Mouse (Mus musculus): ENCODE measurements around the gene Baz1a.

DNA sequence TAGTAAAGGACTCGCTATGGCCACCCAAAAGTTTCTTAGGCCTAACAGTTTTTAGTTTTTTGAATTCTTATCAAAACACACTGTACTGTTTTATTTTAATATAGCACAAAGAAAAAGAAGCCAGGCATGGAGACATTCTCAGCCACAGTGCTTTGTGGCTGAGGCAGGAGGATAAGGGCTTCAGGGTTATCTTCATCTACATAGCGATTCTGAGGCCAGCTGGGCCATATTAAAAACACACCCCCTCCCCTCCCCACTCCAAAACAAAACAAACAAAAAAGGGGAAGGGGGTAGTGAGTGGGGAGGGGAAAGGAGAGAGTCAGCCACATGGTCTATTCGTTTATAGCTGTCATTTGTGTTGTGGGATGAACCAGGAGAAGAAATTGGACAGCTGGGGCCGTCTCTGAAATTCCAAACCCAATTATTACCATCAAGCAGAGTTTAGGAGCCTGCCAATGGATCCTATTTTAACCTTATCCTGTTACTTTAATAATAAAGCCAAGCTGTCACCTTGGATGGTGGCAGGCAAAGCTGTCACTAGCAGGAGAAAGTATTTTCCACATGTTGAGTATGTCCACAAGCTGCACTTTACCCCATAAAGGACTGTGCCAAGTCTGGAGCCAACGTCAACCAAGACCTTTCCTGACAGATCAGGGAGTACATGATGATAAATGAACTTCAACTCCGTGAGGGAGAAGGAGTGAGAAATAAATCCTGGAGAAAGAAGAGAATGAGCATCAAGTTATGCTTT is 44.9 kb upstream of the Baz1a start:
- TF ChIP-seq TAL1 (IDR thresholded peaks at IDR 0.05; ENCODE audit: low read length) (no peak), GATA1 (IDR thresholded peaks at IDR 0.05; ENCODE audit: low read length) (no peak)

Data from erythroblast, embryonic 14.5 days (primary cell).